Mouse (Mus musculus): ENCODE data around the gene Adam22. TPM values are rescaled to one million over a fixed set of nuclear protein-coding genes. Genes with fewer than 3 reads are reported as not detected.

The Adam22 gene
- total RNA-seq (2023), result 1 to 10 TPM in 1 of 2 experiments, not detected in 1; 1.0 TPM

DNA sequence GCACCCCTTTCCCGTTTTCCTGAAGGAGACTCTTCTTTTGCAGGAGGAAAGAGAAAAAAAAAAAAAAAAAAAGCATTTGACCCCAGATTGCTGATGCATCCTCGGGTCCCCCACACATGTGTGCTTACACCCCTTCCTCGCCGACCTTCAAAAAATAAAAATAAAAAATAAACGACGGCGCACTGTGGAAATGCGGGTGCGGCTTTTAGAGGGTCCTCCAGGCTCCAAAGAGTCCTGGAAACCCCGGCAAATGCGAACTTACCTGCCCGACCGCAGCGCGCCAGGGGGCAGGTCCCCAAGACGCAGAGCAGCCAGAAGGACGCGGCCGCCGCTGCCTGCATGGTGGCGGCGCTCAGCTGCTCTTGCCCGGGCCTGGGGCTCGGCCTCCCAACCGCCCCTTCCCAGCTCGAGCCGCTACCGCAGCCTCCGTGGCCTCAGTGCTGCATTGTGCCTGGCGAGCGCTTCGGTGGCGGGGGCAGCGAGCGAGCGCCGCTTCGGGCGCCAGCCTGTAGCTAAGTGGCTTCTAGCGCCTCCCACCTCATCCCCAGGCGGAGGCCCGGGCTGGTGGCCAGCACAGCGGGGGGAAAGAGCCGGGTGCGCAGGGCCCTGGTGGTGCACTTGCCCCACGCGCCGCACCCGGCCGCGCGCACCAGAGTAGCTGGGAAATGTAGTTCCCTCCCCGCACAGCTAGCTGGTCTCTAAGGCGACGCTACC is at the start of gene Adam22:
Adam22 (minus strand) TSS at position 547 of the 714 bp plus-strand sequence.

DNA sequence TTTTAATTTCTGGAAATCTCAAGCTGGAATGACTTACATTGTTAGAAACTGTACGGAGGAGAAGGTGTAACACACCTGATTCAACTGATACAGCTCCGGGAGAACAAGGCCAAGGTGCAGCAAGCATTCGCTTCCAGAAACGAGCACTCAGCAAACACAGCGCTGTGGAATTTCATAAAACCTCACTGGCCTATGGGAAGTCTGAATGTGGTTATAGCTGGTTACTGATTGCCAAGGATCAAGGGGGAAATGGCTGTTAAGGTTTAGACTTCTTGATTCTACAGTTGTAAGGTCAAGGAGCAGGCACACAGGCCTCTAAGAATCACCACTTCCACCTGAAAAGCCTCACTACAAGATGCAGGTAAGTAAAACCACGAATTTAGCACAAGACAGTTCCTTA is 322.1 kb downstream of the Adam22 start, which contains the start of gene Sri:
Sri (plus strand) TSS at position 224 of the 400 bp plus-strand sequence.

Other genes starting within 250 kb of the Adam22 start
- gene Dbf4, start 54.6 kb upstream of the Adam22 start, total RNA-seq (2023), result 10 to 100 TPM; 76.6 to 76.7 TPM
- gene Slc25a40, start 54.7 kb upstream of the Adam22 start, total RNA-seq (2023), result 10 to 100 TPM; 21.0 to 24.8 TPM